Mouse (Mus musculus): ENCODE measurements around the gene Cdk6.
"Not testable (repeated sequence)": the region's sequence is repeated elsewhere in the genome, so short reads cannot be mapped to it uniquely, and the experiment has no call there.

The Cdk6 gene

GRCm38 (mm10) chr5:3520493-3521359, 179.4 kb downstream of the Cdk6 start:
- no peak for DNase-seq

DNA sequence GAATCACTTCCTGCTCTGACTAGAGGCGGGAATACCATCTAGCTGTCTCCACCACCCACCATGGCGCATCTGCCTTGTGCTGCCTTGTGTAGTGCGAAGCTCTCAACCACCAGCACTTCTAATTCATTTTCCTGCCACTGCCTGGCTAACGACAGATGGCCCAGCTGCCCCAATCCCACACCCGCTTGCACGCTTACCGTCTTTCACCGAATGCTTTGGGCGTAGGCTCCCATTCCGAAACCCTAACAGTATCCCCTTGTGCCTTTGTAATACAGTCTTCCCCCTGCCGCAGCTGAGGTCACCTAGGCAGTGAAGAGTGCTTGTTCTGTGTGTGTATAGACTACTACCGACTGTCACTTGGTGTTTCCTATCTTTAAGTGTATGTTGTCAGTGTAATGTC, 180.5 kb downstream of the Cdk6 start:
- DNase-seq = no peak

GRCm38 (mm10) chr5:3522826-3523225, 181.5 kb downstream of the Cdk6 start:
- DNase-seq = no peak

DNA sequence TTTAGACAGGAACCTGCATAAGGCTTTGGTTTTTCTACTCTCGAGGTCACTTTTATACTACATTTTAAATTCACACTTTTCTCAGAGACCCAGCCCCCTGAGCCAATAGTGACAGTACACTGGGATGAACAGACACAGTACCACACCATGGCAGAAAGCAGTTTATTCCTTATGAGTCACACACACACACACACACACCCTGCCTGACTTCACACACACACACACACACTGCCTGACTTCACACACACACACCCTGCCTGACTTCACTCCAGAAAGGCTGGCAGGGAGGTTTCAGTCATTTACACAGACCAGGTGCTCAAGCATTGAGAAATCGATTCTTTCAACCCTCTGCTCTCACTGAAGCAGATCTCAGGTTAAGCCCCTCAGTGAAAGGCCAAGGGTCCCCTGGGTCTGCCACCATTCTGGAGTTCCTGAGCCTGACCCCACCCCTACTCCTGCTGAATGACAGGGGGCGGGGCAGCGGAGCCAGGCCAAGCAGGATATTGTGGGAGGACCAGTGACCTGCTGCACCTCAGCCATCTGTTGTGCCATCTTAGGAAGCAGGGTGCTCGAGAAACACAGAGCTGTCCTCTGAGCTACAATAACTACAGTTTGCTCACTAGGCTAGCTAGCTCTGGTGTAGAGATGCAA, 185.9 kb downstream of the Cdk6 start:
- no peak for DNase-seq

DNA sequence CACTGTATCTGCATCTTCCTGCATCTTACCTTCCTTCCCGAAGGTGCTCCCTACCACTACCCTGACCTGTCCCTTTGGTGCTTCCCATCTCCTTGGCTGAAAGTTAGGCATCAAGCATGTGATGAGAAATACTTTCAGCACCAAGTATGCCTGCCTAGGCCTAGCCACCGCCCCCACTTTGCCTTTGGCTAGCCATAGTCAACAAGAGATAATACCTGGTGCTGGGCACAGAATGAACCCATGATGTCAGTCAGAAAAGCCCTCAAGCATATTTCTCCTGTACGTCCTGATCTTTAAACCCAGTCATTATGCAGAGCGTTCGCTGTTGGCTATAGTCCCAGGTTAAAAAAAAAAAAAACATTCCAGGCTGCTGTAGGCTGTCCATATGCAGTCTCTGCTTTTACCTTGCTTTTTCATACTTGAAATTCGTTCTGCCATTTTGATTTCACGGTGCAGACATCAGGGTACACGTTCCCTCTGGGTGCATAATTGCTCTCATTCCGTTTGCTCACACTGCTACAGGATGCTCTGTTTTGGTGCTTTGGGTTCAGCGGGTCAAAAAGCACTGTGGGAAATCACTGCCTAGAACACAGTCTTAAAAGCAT, 188.4 kb downstream of the Cdk6 start:
- no peak for DNase-seq

- DNase-seq = not testable (repeated sequence)
Observed at GRCm38 (mm10) chr5:3532048-3532447, 190.8 kb downstream of the Cdk6 start.

DNA sequence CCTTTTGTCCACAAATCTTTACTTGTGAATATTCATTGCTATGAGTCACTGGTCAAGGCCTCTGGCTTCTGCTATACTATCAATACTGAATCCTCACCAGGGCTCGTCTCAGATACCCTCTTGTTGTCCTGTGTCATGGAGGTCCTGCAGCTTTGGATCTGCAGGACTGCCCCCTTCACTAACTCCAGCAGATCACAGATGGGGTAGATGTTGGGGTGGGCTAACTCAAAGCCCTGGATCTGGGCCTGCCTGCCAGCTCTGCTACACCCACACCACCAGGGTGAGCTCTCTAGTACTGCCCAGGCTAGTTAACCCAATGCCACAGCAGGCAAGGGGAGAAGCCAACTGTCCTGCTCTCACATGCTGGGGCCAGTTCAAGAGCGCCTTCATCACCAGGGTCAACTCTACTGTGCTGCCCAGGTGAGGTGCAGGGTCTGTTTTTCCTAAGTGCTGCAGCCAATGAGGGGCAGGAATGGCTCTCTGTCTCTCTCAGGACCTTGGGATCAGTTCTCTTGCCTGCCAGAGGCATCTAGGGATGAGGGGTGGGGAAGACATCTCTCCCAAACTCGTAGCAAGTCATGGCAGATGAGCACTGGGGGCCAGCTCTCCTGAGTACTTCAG, 195.4 kb downstream of the Cdk6 start:
- no peak for DNase-seq

DNA sequence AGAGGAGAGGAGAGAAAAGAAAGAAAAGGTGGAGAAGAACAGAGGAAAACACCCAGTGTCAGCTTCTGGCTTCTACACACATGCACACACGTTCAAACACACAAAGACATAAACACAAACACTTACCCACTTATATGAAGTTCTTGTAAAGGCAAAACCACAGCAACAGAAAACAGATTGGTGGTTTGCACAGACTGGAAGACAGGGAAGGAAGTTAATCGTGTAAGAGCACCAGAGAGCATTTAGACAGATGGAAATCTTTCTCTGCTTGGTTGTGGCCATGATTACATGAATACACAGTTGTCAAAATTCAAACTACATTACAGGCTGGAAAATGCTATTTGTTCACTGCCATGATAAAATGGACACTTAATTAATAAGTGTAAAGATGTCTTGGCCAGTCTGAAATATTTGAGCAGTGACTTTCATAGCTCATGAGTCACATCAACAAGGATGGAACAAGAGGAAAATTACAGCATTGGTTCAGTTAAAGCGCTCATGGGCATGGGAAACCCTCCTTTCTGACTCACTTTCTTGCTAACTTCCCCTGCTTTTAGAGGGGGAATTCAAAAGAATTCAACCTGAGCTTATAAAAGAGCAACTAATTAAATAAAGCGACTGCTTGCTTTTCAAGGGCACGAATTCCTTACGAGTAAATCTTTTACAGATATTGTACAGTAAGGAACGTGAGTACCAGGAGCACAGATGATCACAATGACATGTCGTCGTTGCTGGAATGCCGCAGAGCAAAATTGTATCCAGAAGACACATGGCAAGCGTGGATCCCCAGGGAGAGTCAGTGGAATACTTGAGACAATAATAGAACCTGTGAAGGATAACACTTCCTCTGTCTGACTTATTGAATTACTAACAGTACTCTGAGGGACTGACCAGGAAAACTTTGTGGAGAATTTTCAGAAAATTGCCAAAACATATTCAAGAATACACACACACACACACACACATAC, 197.5 kb downstream of the Cdk6 start:
- DNase-seq = no peak

DNA sequence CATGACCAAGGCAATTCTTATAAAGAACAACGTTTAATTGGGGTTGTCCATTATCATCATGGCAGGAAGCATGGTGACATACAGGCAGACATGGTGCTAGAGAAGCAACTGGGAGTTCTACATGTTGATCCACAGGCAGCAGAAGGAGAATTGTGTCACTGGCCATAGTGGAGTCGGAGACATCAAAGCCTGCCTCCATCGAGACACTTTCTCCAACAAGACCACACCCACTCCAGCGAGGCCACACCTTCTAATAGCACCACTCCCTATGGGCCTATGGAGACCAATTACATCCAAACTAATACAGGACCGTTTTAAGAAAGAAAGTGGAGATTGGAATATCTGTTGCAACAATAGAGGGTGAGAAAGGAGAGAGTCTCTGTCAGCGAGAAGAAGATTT, 200.6 kb downstream of the Cdk6 start:
- no peak for DNase-seq

DNA sequence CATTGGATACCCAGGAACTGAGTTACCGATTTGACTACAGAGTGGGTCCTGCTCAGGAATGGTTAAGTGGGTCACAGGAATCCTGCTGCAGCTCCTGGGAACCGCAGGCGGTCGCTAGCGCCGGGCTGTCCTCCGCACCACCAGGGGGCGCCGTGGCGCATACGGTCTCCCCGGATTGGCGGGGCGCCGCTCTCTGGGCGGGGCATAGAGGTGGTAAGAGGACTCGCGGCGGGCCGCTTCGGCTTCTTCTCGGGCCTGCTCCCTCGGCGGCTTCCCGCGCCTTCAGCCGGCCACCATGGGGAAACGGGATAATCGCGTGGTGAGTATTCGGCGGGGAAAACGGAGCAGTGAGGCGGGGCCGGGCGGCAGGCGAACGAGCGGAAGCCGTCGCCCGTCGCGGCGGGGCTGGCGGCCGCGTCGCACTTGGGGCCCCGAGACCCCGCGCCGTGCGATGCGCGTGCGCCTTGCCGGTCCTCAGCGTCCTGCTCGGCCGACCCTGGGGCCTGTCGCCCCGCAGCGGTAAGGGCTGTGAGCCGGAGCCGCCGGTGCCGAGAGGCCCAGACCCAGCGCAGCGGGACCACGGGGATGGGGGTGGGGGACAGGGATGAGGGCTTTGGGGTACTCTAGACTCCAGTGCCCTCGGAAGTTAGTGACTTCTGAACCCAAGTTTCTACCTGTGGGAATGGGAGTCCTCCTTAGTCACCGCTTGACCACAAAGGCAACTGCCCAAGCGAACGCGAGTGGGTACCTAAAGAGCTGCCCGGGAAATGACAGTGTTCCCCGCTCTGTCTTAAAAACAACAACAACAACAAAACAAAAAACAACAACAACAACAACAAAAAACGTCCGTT, 202.6 kb downstream of the Cdk6 start, which contains the start of gene Fam133b:
Fam133b (plus strand) TSS at position 205 of the 851 bp plus-strand sequence.
- DNase-seq = peak; percentile 96

DNA sequence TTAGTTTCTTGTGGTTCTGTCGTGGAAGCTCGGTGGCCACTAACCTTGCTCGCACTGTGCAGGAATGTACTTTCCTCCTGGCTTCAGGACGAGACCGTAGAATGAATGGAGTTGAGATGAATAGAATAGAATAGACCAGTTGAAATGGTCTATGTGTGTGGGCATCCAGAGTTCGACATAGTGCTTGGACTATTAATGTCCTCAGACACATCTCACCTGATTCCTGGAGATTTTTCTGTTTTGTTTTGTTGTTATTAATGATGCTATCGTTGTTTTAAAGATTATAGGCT, 203.1 kb downstream of the Cdk6 start:
- DNase-seq = no peak

DNA sequence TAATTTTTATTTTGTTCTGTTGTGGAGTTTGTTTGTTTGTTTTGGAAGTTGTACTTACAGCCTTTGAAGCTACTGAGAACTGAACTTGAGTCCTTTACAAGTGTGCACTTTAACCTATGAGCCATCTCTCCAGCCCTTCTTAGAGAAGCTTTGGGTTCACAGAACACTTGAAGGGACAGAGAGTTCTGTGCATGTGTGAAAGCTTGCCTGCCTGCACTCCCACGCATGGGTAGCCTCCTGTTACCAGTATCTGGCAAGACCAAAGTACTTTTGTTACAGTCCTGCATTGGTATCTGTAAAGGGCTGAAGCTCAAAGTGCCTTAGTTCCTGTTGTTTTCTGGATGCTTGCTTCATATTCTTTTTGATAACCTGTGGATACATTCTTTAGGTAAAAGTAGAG, 204.9 kb downstream of the Cdk6 start:
- DNase-seq = no peak

DNA sequence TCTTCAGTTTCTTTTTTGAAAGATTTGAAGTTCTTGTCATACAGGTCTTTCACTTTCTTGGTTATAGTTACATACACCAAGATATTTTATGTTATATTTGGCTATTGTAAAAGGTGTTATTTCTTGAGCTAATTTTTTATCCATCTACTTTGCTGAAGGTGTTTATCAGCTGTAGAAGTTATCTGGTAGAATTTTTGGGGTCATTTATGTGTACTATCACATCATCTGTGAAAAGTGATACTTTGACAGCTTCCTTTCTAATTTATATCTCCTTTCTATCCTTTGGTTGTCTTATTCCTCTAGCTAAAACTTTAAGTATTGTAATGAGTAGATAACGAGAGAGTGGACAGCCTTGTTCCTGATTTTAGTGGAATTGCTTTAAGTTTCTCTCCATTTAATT, 210.2 kb downstream of the Cdk6 start:
- no peak for DNase-seq

- no peak for DNase-seq
Observed at GRCm38 (mm10) chr5:3554198-3554597, 212.9 kb downstream of the Cdk6 start.

GRCm38 (mm10) chr5:3571266-3571665, 230.0 kb downstream of the Cdk6 start, which contains the start of gene 1700109H08Rik:
1700109H08Rik (plus strand) TSS chr5:3571566.
- no peak for DNase-seq

DNA sequence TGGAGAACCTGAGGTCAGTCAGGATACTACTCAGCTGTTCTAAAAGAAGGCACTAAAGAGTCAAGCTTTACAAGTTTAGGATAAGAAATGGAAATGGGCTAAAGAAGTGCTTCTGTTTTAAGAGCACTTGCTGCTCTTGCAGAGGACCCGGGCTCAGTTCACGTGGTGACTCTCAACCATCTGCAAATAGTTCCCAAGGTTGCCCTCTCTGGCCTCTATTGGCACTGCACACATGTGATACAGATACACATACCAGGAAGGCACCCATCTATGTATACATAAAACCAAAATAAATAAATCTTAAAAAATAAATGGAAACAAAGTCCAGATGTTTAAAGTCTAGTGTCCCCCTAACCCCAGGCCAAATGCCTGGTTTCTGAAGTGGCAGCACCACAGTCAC, 233.5 kb downstream of the Cdk6 start:
- DNase-seq = no peak

- DNase-seq = no peak
Observed at GRCm38 (mm10) chr5:3577939-3578338, 236.7 kb downstream of the Cdk6 start.

DNA sequence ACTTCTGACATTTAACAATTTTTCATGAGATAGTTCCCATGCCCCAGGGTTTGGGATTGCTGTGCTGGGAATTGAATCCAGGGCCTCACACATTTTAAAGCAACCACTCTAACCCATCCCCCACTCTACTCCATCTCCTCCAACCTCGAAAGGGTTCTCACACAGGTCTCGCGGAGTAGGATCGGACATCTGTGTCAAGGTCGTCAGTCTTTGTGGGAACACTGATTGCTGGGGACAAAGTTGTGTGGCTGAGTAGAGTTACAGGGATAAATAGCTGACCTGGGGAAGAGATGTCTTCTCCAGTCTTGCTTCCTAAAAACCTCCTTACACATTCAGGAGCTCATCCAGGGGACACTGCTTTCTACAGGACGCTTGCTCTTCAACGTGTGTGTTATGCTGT, 237.8 kb downstream of the Cdk6 start:
- no peak for DNase-seq
